Mouse (Mus musculus): Measurements from ENCODE around the gene Mlec.

Gene Mlec

GRCm38 (mm10) chr5:115158040-115158983 is at the start of gene Mlec:
Gene Mlec, minus strand, starts transcription at chr5:115158179.
- peak; percentile 21; the same call in 1 of the 2 replicates for TF ChIP-seq GATA4 (IDR thresholded peaks at IDR 0.05; ENCODE audit: insufficient replicate concordance, low read length)

- no peak for TF ChIP-seq GATA4 (IDR thresholded peaks at IDR 0.05; ENCODE audit: insufficient replicate concordance, low read length)
Measured at GRCm38 (mm10) chr5:115207244-115207643, 49.3 kb upstream of the Mlec start.

- TF ChIP-seq GATA4 (IDR thresholded peaks at IDR 0.05; ENCODE audit: insufficient replicate concordance, low read length) = no peak
Measured at GRCm38 (mm10) chr5:115204562-115205311, 46.8 kb upstream of the Mlec start.

DNA sequence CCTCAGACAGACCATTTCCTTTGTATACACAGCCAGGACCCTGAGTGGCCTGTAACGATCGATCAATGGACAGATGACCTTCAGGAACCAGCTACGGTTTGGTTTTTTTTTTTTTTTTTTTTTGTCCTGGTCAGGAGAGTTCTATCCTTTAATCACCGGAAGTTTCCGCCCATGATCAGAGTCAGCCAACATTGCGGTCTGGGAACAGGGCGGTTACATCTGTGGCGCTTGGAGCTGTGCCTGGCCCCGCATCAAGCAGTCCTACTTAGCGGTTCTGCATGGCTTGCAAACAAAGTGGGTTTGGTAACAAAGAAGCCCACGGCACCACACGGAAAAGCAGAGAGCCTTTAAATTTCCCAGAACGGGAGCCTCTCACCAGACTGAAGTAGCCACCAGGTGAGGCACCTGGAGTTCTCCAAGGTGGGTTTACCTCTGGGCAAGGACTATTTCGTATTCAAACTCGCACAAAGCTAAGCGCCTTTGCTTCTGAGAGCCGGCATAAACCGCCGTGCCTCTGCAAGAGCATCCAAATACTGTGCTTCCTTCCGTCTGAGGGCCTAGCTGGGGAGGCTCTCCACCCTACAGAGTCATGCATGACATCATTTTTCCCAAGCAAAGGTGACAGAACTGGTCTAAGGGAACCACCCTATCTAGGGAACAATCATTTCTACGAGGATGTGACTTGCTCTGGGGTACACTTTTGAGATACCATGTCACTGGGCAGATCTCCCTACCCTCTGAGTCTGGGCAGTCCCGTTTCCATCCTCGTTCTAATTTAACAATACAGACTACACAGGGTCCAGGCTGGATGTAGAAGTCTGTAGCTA is 46.0 kb upstream of the Mlec start:
- TF ChIP-seq GATA4 (IDR thresholded peaks at IDR 0.05; ENCODE audit: insufficient replicate concordance, low read length) = no peak

DNA sequence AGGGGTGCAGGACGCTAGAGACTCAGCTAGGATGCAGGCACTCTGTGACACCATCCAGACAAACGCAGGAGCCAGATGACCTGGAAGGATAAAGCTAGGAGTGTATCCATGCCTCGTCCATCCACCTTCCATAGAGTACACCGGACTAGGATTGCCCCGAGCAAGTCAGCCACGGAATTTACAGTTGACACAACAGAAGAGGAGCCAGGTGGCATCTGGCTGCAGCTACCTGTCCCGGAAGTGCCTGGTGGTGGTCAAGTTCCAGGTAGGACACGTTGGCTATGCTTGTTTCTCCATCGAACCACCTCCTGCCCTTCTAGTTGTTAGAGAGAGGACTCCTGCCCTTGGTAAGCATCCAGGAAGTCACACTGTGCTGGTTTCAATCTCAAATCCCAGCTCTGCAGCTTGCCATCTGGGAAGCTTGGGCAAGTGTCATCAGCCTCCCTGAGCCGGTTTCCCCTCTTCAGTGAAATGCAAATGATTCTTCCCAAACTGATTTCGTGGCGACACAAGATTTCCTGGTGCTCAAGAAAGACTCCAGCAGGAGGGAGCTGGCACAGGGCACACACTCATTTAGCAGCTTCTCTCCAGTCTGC is 36.7 kb upstream of the Mlec start:
- TF ChIP-seq GATA4 (IDR thresholded peaks at IDR 0.05; ENCODE audit: insufficient replicate concordance, low read length) = no peak

- no peak for TF ChIP-seq GATA4 (IDR thresholded peaks at IDR 0.05; ENCODE audit: insufficient replicate concordance, low read length)
Measured at GRCm38 (mm10) chr5:115193669-115194625, 36.0 kb upstream of the Mlec start, which contains the start of gene Cabp1. Gene Cabp1, minus strand, starts transcription at chr5:115194381.

DNA sequence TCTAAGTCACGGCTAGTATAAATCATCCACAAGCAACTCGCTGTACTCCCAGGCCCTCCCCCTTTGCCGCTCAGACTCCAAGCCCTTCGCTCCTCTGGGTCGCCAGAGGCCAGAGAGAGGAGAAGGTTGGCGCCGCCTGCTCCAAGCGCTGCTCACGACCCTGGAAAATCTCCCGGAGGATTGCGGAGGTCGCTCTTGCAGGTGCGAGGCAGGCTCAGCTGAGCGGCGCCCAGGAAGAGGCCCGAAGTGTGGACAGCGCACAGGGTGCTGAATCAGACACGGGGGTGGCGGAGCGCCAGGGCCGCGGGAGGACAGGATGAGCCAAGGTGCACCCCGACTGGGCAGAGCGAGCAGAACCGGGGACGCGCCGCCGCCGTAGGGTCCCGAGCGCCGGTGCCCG is 35.2 kb upstream of the Mlec start:
- no peak for TF ChIP-seq GATA4 (IDR thresholded peaks at IDR 0.05; ENCODE audit: insufficient replicate concordance, low read length)

DNA sequence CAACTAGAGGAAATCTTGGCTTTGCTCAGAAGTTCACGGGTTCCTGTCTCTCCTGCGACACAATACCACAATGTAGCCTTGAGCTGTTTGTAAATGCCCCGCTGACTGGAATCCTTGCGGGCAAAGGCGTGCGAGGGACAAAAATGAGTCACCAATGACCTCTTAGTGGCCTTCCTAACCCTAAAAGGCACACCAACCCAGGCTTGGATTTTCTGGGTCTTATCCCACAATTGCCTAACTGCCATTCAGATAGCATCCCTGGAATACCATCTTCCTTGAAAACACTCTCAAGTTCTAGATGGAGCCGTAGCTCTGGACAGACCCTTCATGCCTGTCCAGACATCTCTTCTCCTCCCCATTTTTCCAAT is 34.8 kb upstream of the Mlec start:
- TF ChIP-seq GATA4 (IDR thresholded peaks at IDR 0.05; ENCODE audit: insufficient replicate concordance, low read length) = no peak

DNA sequence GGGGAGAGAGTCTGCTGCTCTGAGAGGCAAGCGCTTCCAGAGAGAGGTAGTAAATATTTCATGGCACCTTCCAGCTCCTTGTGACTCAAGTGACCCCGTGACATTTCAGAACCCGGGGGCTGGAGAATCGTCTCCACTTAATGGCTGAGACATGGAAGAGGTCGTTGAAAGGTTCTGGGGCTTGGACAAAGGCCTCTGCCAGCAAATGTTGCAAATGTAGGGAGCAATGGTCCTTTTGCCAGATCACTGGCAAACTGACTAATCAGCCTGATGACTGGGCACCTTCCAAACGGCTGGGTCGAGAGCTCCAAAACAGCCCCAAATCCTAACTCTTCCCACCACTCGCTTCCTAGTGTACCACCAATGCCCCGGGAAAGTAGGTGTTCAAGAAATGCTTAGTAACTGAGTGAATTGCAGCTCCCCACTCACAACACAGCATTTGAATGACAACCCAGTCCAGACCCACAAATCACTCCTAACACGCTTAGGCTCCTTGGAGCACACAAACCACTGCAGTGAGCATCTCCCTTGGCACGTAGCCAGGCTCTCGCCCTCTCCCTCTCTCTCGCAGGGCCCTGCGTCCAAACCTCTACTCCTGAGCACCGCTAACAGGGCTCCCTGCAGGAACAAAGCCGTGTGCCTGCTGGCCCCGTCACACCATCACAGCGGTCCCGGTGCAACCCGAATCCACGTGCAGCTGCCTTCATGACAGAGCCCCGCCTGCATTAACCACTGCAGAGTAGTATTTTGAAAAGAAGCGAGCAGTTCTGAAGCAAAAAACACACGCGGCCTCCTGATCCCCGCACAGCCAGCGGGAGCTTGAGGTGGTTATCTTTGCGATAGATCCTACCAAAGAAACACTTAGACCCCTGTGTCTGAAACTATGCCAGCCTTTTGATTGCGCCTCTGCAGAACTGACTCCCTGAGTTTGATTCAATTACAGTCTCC is 34.2 kb upstream of the Mlec start:
- no peak for TF ChIP-seq GATA4 (IDR thresholded peaks at IDR 0.05; ENCODE audit: insufficient replicate concordance, low read length)

DNA sequence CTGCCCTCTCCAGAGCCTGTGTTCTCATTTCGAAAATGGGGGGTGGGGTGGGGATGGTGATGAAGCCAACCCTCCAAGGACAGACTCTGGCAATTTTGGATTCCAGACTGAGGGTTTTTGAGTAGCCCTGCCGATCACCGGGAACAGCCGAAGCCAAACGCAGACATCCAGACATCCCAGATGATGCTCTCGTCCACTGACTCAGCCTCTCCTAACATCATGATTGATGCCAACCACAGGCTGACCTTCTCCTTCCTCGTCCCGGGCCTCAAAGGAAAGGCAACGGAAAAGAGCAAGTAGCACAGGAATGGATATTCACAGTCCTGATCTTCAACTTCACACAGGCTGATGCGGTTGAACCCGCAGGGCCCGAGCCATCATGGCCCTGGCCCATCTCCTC is 32.1 kb upstream of the Mlec start:
- no peak for TF ChIP-seq GATA4 (IDR thresholded peaks at IDR 0.05; ENCODE audit: insufficient replicate concordance, low read length)

- no peak for TF ChIP-seq GATA4 (IDR thresholded peaks at IDR 0.05; ENCODE audit: insufficient replicate concordance, low read length)
Measured at GRCm38 (mm10) chr5:115188824-115189223, 30.8 kb upstream of the Mlec start.

Data from liver, adult (tissue).